Mouse (Mus musculus): ENCODE results near the gene Sdad1.
A peak's percentile ranks its signal among the peaks of the same experiment; 100 is the strongest.

Gene Sdad1

DNA sequence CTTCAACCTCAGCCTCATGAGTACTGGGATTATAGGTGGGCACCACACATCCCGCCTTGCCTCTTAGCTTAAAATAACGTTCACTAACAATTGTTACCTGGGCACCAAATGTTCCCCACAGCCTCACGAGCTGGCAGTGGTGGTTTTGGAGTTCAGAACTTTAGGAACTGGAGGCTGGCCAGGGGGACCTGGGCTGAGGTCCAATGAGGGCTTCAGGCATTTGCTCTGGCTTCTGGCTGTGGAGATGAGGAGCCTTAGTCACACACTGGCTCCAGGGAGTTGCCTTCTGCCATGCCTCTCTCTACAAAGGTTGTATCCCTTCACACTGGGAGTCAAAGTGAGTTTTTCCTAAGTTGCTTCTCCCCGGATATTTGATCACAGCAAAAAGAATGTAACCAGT lies 27.7 kb downstream of the Sdad1 start:
- peaks cover 9% of the 10 kb centered on the region for H3K36me3 ChIP-seq (ENCODE audit: control insufficient read depth, insufficient read depth, low read length, poor library complexity, severe bottlenecking)
- no peaks in the 10 kb centered on the region for H3K27me3 ChIP-seq (ENCODE audit: control insufficient read depth, insufficient read depth, low read length, poor library complexity, severe bottlenecking)
- DNase-seq (ENCODE audit: low read depth, low spot score) = no peak

GRCm38 (mm10) chr5:92278942-92279537 lies 31.2 kb downstream of the Sdad1 start:
- Histone ChIP-seq H3K36me3 (ENCODE audit: control insufficient read depth, insufficient read depth, low read length, poor library complexity, severe bottlenecking) (no peaks in the 10 kb centered on the region), H3K27me3 (ENCODE audit: control insufficient read depth, insufficient read depth, low read length, poor library complexity, severe bottlenecking) (no peaks in the 10 kb centered on the region)
- peak; percentile 88 for DNase-seq (ENCODE audit: low read depth, low spot score)

DNA sequence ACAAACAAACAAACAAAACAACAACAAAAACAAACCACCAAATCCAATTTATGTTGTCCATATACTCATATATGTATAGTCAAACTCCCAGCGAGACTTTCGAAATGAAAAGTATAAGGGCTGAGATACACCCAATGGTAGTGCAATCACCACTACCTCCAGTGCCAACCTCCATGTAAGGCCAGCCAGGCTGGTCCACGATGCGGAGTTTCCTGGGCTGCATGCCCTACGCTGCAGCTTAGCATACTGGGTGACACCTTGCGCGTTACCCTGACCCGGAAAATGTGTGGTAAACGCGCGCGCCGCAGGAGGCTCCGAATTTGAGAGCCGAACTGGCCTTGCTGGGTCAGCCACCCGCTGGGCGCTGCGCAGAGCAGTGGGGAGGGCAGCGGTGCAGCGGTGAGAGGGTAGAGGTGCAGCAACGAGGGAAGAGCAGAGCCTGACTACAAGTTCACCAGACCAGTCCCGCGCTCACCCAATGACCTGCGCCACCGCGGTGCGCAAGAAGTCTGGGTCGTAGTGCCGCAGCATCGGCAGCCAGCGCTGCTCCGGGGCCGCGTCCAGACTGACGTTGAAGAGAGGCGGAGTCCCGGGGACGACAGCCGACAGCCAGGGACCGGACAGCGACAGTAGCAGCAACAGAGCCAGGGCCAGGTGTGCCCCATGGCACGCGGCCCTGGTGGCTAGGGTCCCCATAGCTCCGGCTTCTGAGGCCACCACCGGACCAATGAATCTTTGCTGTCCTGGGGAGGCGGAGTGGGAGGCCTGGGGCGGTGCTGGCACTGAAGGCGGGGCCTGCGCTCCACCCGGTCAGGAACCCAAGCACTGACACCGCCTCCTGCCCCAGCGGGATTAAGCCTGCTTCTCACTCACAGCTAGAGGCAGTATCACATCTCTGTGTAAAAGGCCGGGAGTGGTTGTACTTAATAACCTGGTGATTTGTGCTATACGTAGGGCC lies 32.6 kb downstream of the Sdad1 start, which contains the start of gene Naaa:
Gene Naaa, minus strand, starts transcription at position 734 of the 958 bp plus-strand sequence.
- H3K36me3 ChIP-seq (ENCODE audit: control insufficient read depth, insufficient read depth, low read length, poor library complexity, severe bottlenecking) = no peaks in the 10 kb centered on the region
- no peaks in the 10 kb centered on the region for H3K27me3 ChIP-seq (ENCODE audit: control insufficient read depth, insufficient read depth, low read length, poor library complexity, severe bottlenecking)
- peak; percentile 91 for DNase-seq (ENCODE audit: low read depth, low spot score)

- Histone ChIP-seq H3K36me3 (ENCODE audit: control insufficient read depth, insufficient read depth, low read length, poor library complexity, severe bottlenecking) (peaks cover 6% of the 10 kb centered on the region), H3K27me3 (ENCODE audit: control insufficient read depth, insufficient read depth, low read length, poor library complexity, severe bottlenecking) (no peaks in the 10 kb centered on the region)
- no peak for DNase-seq (ENCODE audit: low read depth, low spot score)
Measured at GRCm38 (mm10) chr5:92270496-92270895, 39.8 kb downstream of the Sdad1 start.

GRCm38 (mm10) chr5:92263761-92264359 lies 46.4 kb downstream of the Sdad1 start:
- DNase-seq (ENCODE audit: low read depth, low spot score) = no peak
- peaks cover 15% of the 10 kb centered on the region for H3K36me3 ChIP-seq (ENCODE audit: control insufficient read depth, insufficient read depth, low read length, poor library complexity, severe bottlenecking)

GRCm38 (mm10) chr5:92262646-92263045 lies 47.6 kb downstream of the Sdad1 start:
- DNase-seq (ENCODE audit: low read depth, low spot score) = no peak
- Histone ChIP-seq H3K27me3 (ENCODE audit: control insufficient read depth, insufficient read depth, low read length, poor library complexity, severe bottlenecking) (no peaks in the 10 kb centered on the region), H3K36me3 (ENCODE audit: control insufficient read depth, insufficient read depth, low read length, poor library complexity, severe bottlenecking) (peaks cover 16% of the 10 kb centered on the region)

More at GRCm38 (mm10) chr5:92263761-92264359, 46.4 kb downstream of the Sdad1 start:
- H3K27me3 ChIP-seq (ENCODE audit: control insufficient read depth, insufficient read depth, low read length, poor library complexity, severe bottlenecking) = no peaks in the 10 kb centered on the region

- no peak for DNase-seq (ENCODE audit: low read depth, low spot score)
- no peaks in the 10 kb centered on the region for H3K27me3 ChIP-seq (ENCODE audit: control insufficient read depth, insufficient read depth, low read length, poor library complexity, severe bottlenecking)
- 0 out of 2 replicates have a peak, but pooled peaks cover 3% of the 10 kb centered on the region for H3K36me3 ChIP-seq (ENCODE audit: control insufficient read depth, insufficient read depth, low read length, poor library complexity, severe bottlenecking)
Measured at GRCm38 (mm10) chr5:92256218-92256617, 54.1 kb downstream of the Sdad1 start, which contains the start of gene Ppef2. Gene Ppef2, minus strand, starts transcription at chr5:92256278.

DNA sequence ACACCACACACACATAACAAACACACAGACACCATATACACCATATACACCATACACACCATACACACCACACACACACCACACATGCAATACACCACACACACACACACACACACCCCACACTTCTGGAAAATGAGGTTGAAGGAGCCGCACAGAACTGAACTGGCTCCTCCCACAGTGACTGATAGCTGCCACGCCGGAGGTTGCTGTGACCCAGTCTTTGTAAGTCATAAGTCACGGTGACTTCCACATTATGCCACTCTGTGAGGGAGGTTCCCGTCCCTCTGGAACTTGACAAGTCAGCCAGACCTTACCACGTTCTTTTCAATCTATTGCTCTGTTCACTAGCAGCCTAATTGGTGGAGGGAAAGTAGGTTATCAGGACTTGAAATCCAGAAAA lies 55.8 kb downstream of the Sdad1 start:
- no peaks in the 10 kb centered on the region for H3K27me3 ChIP-seq (ENCODE audit: control insufficient read depth, insufficient read depth, low read length, poor library complexity, severe bottlenecking)
- H3K36me3 ChIP-seq (ENCODE audit: control insufficient read depth, insufficient read depth, low read length, poor library complexity, severe bottlenecking) = 0 out of 2 replicates have a peak, but pooled peaks cover 2% of the 10 kb centered on the region

GRCm38 (mm10) chr5:92252797-92253343 lies 57.4 kb downstream of the Sdad1 start:
- Histone ChIP-seq H3K27me3 (ENCODE audit: control insufficient read depth, insufficient read depth, low read length, poor library complexity, severe bottlenecking) (no peaks in the 10 kb centered on the region), H3K36me3 (ENCODE audit: control insufficient read depth, insufficient read depth, low read length, poor library complexity, severe bottlenecking) (no peaks in the 10 kb centered on the region)
- DNase-seq (ENCODE audit: low read depth, low spot score) = no peak

More for the DNA sequence above, 55.8 kb downstream of the Sdad1 start:
- DNase-seq (ENCODE audit: low read depth, low spot score) = no peak

- Histone ChIP-seq H3K27me3 (ENCODE audit: control insufficient read depth, insufficient read depth, low read length, poor library complexity, severe bottlenecking) (no peaks in the 10 kb centered on the region), H3K36me3 (ENCODE audit: control insufficient read depth, insufficient read depth, low read length, poor library complexity, severe bottlenecking) (no peaks in the 10 kb centered on the region)
- DNase-seq (ENCODE audit: low read depth, low spot score) = no peak
Measured at GRCm38 (mm10) chr5:92252031-92252430, 58.2 kb downstream of the Sdad1 start.

GRCm38 (mm10) chr5:92248614-92249013 lies 61.7 kb downstream of the Sdad1 start:
- H3K36me3 ChIP-seq (ENCODE audit: control insufficient read depth, insufficient read depth, low read length, poor library complexity, severe bottlenecking) = no peaks in the 10 kb centered on the region
- DNase-seq (ENCODE audit: low read depth, low spot score) = no peak
- no peaks in the 10 kb centered on the region for H3K27me3 ChIP-seq (ENCODE audit: control insufficient read depth, insufficient read depth, low read length, poor library complexity, severe bottlenecking)

DNA sequence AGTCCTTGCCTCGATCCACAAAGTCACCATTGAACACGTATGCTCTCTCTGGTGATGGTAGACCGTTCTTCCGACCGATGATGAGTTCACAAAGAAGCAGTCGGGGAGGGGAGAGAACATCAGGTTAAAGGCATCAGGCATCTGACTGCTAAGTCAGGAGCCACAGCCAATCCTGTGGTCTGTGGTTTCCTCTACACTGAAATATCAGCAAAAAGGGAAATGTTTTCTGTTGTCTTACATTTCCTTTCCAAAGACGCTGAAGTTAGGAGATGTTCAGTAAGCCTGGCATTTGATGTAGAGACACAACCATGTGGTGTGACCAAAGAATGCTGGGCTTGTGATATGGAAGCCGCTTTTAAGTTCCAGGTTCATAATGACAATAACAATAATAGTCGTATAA lies 64.8 kb downstream of the Sdad1 start:
- DNase-seq (ENCODE audit: low read depth, low spot score) = peak; percentile 7
- Histone ChIP-seq H3K27me3 (ENCODE audit: control insufficient read depth, insufficient read depth, low read length, poor library complexity, severe bottlenecking) (no peaks in the 10 kb centered on the region), H3K36me3 (ENCODE audit: control insufficient read depth, insufficient read depth, low read length, poor library complexity, severe bottlenecking) (no peaks in the 10 kb centered on the region)

DNA sequence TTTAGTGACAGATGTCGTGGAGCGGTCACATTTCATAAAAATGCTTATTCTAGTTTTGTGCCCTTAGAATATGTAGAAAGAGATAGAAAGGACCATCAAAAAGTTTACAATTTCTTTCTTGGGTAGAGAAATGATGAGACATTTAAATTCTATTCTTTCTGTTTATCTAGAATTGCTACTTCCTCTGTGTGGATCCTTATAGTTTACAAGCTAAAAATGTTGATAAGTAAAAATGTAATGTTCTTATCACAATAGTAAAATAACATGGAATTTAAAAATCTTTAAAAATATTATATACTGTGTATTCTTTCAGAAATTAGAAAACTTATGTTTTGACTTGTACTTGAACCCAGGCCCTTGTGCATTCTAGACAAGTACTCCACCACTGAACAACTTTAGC lies 65.4 kb downstream of the Sdad1 start:
- H3K36me3 ChIP-seq (ENCODE audit: control insufficient read depth, insufficient read depth, low read length, poor library complexity, severe bottlenecking) = no peaks in the 10 kb centered on the region
- DNase-seq (ENCODE audit: low read depth, low spot score) = no peak

GRCm38 (mm10) chr5:92240769-92241168 lies 69.5 kb downstream of the Sdad1 start:
- H3K27me3 ChIP-seq (ENCODE audit: control insufficient read depth, insufficient read depth, low read length, poor library complexity, severe bottlenecking) = no peaks in the 10 kb centered on the region
- no peaks in the 10 kb centered on the region for H3K36me3 ChIP-seq (ENCODE audit: control insufficient read depth, insufficient read depth, low read length, poor library complexity, severe bottlenecking)
- DNase-seq (ENCODE audit: low read depth, low spot score) = no peak

More for the DNA sequence above, 65.4 kb downstream of the Sdad1 start:
- no peaks in the 10 kb centered on the region for H3K27me3 ChIP-seq (ENCODE audit: control insufficient read depth, insufficient read depth, low read length, poor library complexity, severe bottlenecking)

Measured in splenic B cell, adult 2 months (primary cell).